Mouse (Mus musculus) right cerebral cortex, postnatal 10 days (tissue): Measurements from ENCODE around the gene Bcl2l10.

ENCODE experiments used
- DNase-seq, 2 experiments: peaks; one replicate each; pipeline ENCODE4 v3.0.0; 2021; ENCODE audit warnings: low spot score in 2 of 2

Gene Bcl2l10

GRCm38 (mm10) chr9:75400639-75401038, 53.1 kb downstream of the Bcl2l10 start:
- DNase-seq = no peak
